Mouse (Mus musculus) kidney, adult 9 months (tissue): ENCODE data around the gene Gm20911.
"Not testable (repeated sequence)": the region's sequence is repeated elsewhere in the genome, so short reads cannot be mapped to it uniquely, and the experiment has no call there.

Source experiments
- DNase-seq: peaks from one replicate; pipeline ENCODE4 v3.0.0; 2022

Gm20911 gene

DNA sequence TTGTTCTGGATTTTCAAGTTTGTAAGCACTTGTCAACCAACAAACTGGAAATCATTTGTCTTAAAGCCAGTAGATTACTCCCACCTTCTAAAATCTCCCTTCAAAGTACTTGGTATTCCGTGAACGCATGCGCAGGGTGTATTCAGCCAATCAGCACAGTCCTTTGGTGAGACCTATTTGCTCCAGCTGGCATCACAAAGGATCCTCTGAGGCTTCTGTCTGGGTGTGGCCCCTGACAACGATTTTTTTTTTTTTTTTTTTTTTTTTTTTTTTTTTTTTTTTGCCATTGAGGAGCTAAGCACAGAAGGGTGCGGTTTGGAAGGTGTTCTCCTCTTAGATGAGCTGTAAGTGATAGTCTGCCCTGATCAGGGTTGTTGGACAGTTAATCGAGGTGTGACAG, at the start of gene Gm20911:
TSS of gene Gm20911 (plus strand) at position 301 of the 400 bp plus-strand sequence.
- DNase-seq, result not testable (repeated sequence)
